Mouse (Mus musculus): ENCODE measurements at regions not wholly inside any gene's neighbourhood (a gene's known extent, or its start where the extent isn't known, plus 50 kb on each side); places are given as distances from the start of the nearest gene placed in this dataset.

GRCm38 (mm10) chr1:190286481-190287145 lies 116.1 kb upstream of the Prox1 start:
- H3K4me3 ChIP-seq (ENCODE audit: low read depth, low read length) = no peak overlapping the region
- WGBS = 55% methylated on average over 17 of the region's 17 CpGs
- H3K36me3 ChIP-seq (ENCODE audit: control insufficient read depth, insufficient read depth, low read length) = no peaks in the 10 kb centered on the region
- H3K27ac ChIP-seq (ENCODE audit: insufficient read depth, low read depth, low read length) = no peak overlapping the region
- H3K27me3 ChIP-seq (ENCODE audit: control insufficient read depth, insufficient read depth, low read length) = no peaks in the 10 kb centered on the region
- H3K4me1 ChIP-seq (ENCODE audit: control insufficient read depth, insufficient read depth, insufficient read length, low read length) = no peaks in the 10 kb centered on the region
- no peak for TF ChIP-seq POLR2A (IDR thresholded peaks at IDR 0.05; ENCODE audit: low read depth, low read length)

- Histone ChIP-seq H3K27ac (ENCODE audit: insufficient read depth, low read depth, low read length) (no peak overlapping the region), H3K4me3 (ENCODE audit: low read depth, low read length) (no peak overlapping the region), H3K4me1 (ENCODE audit: control insufficient read depth, insufficient read depth, insufficient read length, low read length) (no peaks in the 10 kb centered on the region), H3K36me3 (ENCODE audit: control insufficient read depth, insufficient read depth, low read length) (no peaks in the 10 kb centered on the region), H3K27me3 (ENCODE audit: control insufficient read depth, insufficient read depth, low read length) (no peaks in the 10 kb centered on the region)
- TF ChIP-seq POLR2A (IDR thresholded peaks at IDR 0.05; ENCODE audit: low read depth, low read length) (no peak), CTCF (IDR thresholded peaks at IDR 0.05; ENCODE audit: extremely low read depth, insufficient read length, insufficient replicate concordance, low read depth, low read length) (no peak)
- WGBS = 81% methylated on average over 8 of the region's 8 CpGs
Measured at GRCm38 (mm10) chr1:190285636-190286035, 115.1 kb upstream of the Prox1 start.

GRCm38 (mm10) chr1:190285049-190285448 lies 114.5 kb upstream of the Prox1 start:
- no peaks in the 10 kb centered on the region for H3K4me1 ChIP-seq (ENCODE audit: control insufficient read depth, insufficient read depth, insufficient read length, low read length)
- H3K36me3 ChIP-seq (ENCODE audit: control insufficient read depth, insufficient read depth, low read length) = no peaks in the 10 kb centered on the region
- WGBS = 91% methylated on average over 8 of the region's 8 CpGs
- TF ChIP-seq POLR2A (IDR thresholded peaks at IDR 0.05; ENCODE audit: low read depth, low read length) (no peak), CTCF (IDR thresholded peaks at IDR 0.05; ENCODE audit: extremely low read depth, insufficient read length, insufficient replicate concordance, low read depth, low read length) (no peak)
- no peak overlapping the region for H3K27ac ChIP-seq (ENCODE audit: insufficient read depth, low read depth, low read length)
- H3K4me3 ChIP-seq (ENCODE audit: low read depth, low read length) = no peak overlapping the region
- no peaks in the 10 kb centered on the region for H3K27me3 ChIP-seq (ENCODE audit: control insufficient read depth, insufficient read depth, low read length)

- TF ChIP-seq CTCF (IDR thresholded peaks at IDR 0.05; ENCODE audit: extremely low read depth, insufficient read length, insufficient replicate concordance, low read depth, low read length) (no peak), POLR2A (IDR thresholded peaks at IDR 0.05; ENCODE audit: low read depth, low read length) (no peak)
- no peak overlapping the region for H3K4me3 ChIP-seq (ENCODE audit: low read depth, low read length)
- no peaks in the 10 kb centered on the region for H3K4me1 ChIP-seq (ENCODE audit: control insufficient read depth, insufficient read depth, insufficient read length, low read length)
- no peak overlapping the region for H3K27ac ChIP-seq (ENCODE audit: insufficient read depth, low read depth, low read length)
- 76% methylated on average over 9 of the region's 9 CpGs for WGBS
- H3K36me3 ChIP-seq (ENCODE audit: control insufficient read depth, insufficient read depth, low read length) = no peaks in the 10 kb centered on the region
- H3K27me3 ChIP-seq (ENCODE audit: control insufficient read depth, insufficient read depth, low read length) = no peaks in the 10 kb centered on the region
Measured at GRCm38 (mm10) chr1:190284138-190284537, 113.6 kb upstream of the Prox1 start.

- 86% methylated on average over 18 of the region's 18 CpGs for WGBS
- Histone ChIP-seq H3K4me1 (ENCODE audit: control insufficient read depth, insufficient read depth, insufficient read length, low read length) (no peaks in the 10 kb centered on the region), H3K36me3 (ENCODE audit: control insufficient read depth, insufficient read depth, low read length) (no peaks in the 10 kb centered on the region), H3K4me3 (ENCODE audit: low read depth, low read length) (no peak overlapping the region), H3K27ac (ENCODE audit: insufficient read depth, low read depth, low read length) (no peak overlapping the region), H3K27me3 (ENCODE audit: control insufficient read depth, insufficient read depth, low read length) (no peaks in the 10 kb centered on the region)
- TF ChIP-seq CTCF (IDR thresholded peaks at IDR 0.05; ENCODE audit: extremely low read depth, insufficient read length, insufficient replicate concordance, low read depth, low read length) (no peak), POLR2A (IDR thresholded peaks at IDR 0.05; ENCODE audit: low read depth, low read length) (no peak)
Measured at GRCm38 (mm10) chr1:190280081-190280858, 109.8 kb upstream of the Prox1 start.

- TF ChIP-seq CTCF (IDR thresholded peaks at IDR 0.05; ENCODE audit: extremely low read depth, insufficient read length, insufficient replicate concordance, low read depth, low read length) (no peak), POLR2A (IDR thresholded peaks at IDR 0.05; ENCODE audit: low read depth, low read length) (no peak)
- WGBS = 75% methylated on average over 6 of the region's 6 CpGs
- no peak overlapping the region for H3K4me3 ChIP-seq (ENCODE audit: low read depth, low read length)
Measured at GRCm38 (mm10) chr1:190274911-190275310, 104.4 kb upstream of the Prox1 start.

GRCm38 (mm10) chr1:190270784-190271385 lies 100.4 kb upstream of the Prox1 start:
- Histone ChIP-seq H3K4me3 (ENCODE audit: low read depth, low read length) (no peak overlapping the region), H3K4me1 (ENCODE audit: control insufficient read depth, insufficient read depth, insufficient read length, low read length) (no peaks in the 10 kb centered on the region), H3K27ac (ENCODE audit: insufficient read depth, low read depth, low read length) (no peak overlapping the region), H3K36me3 (ENCODE audit: control insufficient read depth, insufficient read depth, low read length) (no peaks in the 10 kb centered on the region), H3K27me3 (ENCODE audit: control insufficient read depth, insufficient read depth, low read length) (no peaks in the 10 kb centered on the region)
- WGBS = 81% methylated on average over 17 of the region's 17 CpGs
- TF ChIP-seq CTCF (IDR thresholded peaks at IDR 0.05; ENCODE audit: extremely low read depth, insufficient read length, insufficient replicate concordance, low read depth, low read length) = no peak
- TF ChIP-seq POLR2A (IDR thresholded peaks at IDR 0.05; ENCODE audit: low read depth, low read length) = no peak

More at GRCm38 (mm10) chr1:190274911-190275310, 104.4 kb upstream of the Prox1 start:
- Histone ChIP-seq H3K27me3 (ENCODE audit: control insufficient read depth, insufficient read depth, low read length) (no peaks in the 10 kb centered on the region), H3K27ac (ENCODE audit: insufficient read depth, low read depth, low read length) (no peak overlapping the region), H3K36me3 (ENCODE audit: control insufficient read depth, insufficient read depth, low read length) (no peaks in the 10 kb centered on the region), H3K4me1 (ENCODE audit: control insufficient read depth, insufficient read depth, insufficient read length, low read length) (no peaks in the 10 kb centered on the region)
